Mouse (Mus musculus): ENCODE data around the gene Rasgrf1.

DNA sequence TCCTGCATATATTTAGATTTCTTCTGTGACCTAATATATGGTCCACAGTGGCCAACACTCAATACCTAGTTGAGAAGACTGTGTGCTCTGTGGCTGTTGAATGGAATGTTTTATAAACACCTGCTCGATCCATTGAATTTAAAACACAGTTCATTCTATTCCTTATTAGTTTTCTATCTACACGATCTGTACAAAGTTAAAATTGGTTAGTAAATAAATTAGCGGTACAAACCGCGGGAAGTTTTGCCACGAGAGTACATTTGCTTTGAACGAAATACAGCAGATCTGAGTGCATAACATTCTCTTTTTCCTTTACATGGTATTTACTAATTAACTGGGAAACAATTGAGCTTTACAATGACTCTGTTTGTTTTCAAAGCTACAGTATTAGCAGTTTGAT, 27.1 kb upstream of the Rasgrf1 start:
- no peak for TF ChIP-seq CTCF (IDR thresholded peaks at IDR 0.05; ENCODE audit: insufficient read depth, low read depth, low read length)
- TF ChIP-seq POLR2A (IDR thresholded peaks at IDR 0.05; ENCODE audit: insufficient read depth, low read depth, low read length), result no peak

Data from olfactory bulb, adult 2 months (tissue).